Mouse (Mus musculus): ENCODE data around the gene Bckdha.

GRCm38 (mm10) chr7:25666381-25666780 is 7.6 kb upstream of the Bckdha start:
- TF ChIP-seq CTCF (IDR thresholded peaks at IDR 0.05; ENCODE audit: insufficient read depth, low read depth, low read length): no peak
- TF ChIP-seq POLR2A (IDR thresholded peaks at IDR 0.05; ENCODE audit: insufficient read depth, low read depth, low read length): no peak

Measured in olfactory bulb, adult 2 months (tissue).